Mouse (Mus musculus): ENCODE data around the gene Adh6a. TPM values are rescaled to one million over a fixed set of nuclear protein-coding genes. Genes with fewer than 3 reads are reported as not detected.
A peak's percentile ranks its signal among the peaks of the same experiment; 100 is the strongest.
"Not testable (repeated sequence)": the region's sequence is repeated elsewhere in the genome, so short reads cannot be mapped to it uniquely, and the experiment has no call there.

Adh6a gene
- polyA plus RNA-seq, 1 experiment from 2014 or later, result not detected

GRCm38 (mm10) chr3:138336104-138336754, 23.1 kb downstream of the Adh6a start:
- no peaks in the 10 kb centered on the region for H3K9me3 ChIP-seq
- 0 out of 2 replicates have a peak overlapping the region, but pooled peaks have one; percentile 43 for H3K27ac ChIP-seq
- no peak for DNase-seq (ENCODE audit: low spot score)
- no peak overlapping the region for H3K4me3 ChIP-seq
- no peaks in the 10 kb centered on the region for H3K36me3 ChIP-seq
- peaks cover 10% of the 10 kb centered on the region for H3K4me1 ChIP-seq
- H3K27me3 ChIP-seq (ENCODE audit: insufficient read depth, poor library complexity, severe bottlenecking), result no peaks in the 10 kb centered on the region
- 29% methylated on average over 3 of the region's 3 CpGs for WGBS

GRCm38 (mm10) chr3:138341471-138341870, 28.4 kb downstream of the Adh6a start, which contains the start of gene Adh6b:
Adh6b (plus strand) TSS chr3:138341775.
- no peak within 1 kb of the TSS for H3K4me3 ChIP-seq
- H3K36me3 ChIP-seq, result no peaks in the 10 kb centered on the region
- H3K27ac ChIP-seq, result peak within 1 kb of the TSS; percentile 29; the same call in 1 of the 2 replicates
- H3K27me3 ChIP-seq (ENCODE audit: insufficient read depth, poor library complexity, severe bottlenecking), result no peaks in the 10 kb centered on the region
- DNase-seq (ENCODE audit: low spot score), result no peak
- 59% methylated on average over 14 of the region's 14 CpGs for WGBS
- peaks cover 6% of the 10 kb centered on the region for H3K4me1 ChIP-seq
- no peaks in the 10 kb centered on the region for H3K9me3 ChIP-seq

GRCm38 (mm10) chr3:138347041-138347440, 34.0 kb downstream of the Adh6a start:
- WGBS, result 41% methylated on average over 3 of the region's 3 CpGs
- Histone ChIP-seq H3K4me3 (no peak overlapping the region), H3K4me1 (no peaks in the 10 kb centered on the region), H3K36me3 (no peaks in the 10 kb centered on the region), H3K9me3 (no peaks in the 10 kb centered on the region), H3K27me3 (ENCODE audit: insufficient read depth, poor library complexity, severe bottlenecking) (no peaks in the 10 kb centered on the region), H3K27ac (no peak overlapping the region)
- DNase-seq (ENCODE audit: low spot score), result no peak

- Histone ChIP-seq H3K9me3 (no peaks in the 10 kb centered on the region), H3K27ac (no peak overlapping the region), H3K4me3 (no peak overlapping the region), H3K27me3 (ENCODE audit: insufficient read depth, poor library complexity, severe bottlenecking) (no peaks in the 10 kb centered on the region), H3K36me3 (no peaks in the 10 kb centered on the region), H3K4me1 (no peaks in the 10 kb centered on the region)
- 88% methylated on average over 11 of the region's 11 CpGs for WGBS
- no peak for DNase-seq (ENCODE audit: low spot score)
These were observed 39.1 kb downstream of the Adh6a start for GRCm38 (mm10) chr3:138352012-138352809.

GRCm38 (mm10) chr3:138358856-138359255, 45.8 kb downstream of the Adh6a start:
- no peaks in the 10 kb centered on the region for H3K27me3 ChIP-seq (ENCODE audit: insufficient read depth, poor library complexity, severe bottlenecking)
- H3K4me3 ChIP-seq, result no peak overlapping the region
- DNase-seq (ENCODE audit: low spot score), result no peak
- H3K36me3 ChIP-seq, result no peaks in the 10 kb centered on the region
- no peaks in the 10 kb centered on the region for H3K9me3 ChIP-seq
- no peak overlapping the region for H3K27ac ChIP-seq
- no peaks in the 10 kb centered on the region for H3K4me1 ChIP-seq
- 77% methylated on average over 7 of the region's 7 CpGs for WGBS

- 75% methylated on average over 4 of the region's 4 CpGs for WGBS
- Histone ChIP-seq H3K27ac (no peak overlapping the region), H3K4me3 (no peak overlapping the region), H3K9me3 (no peaks in the 10 kb centered on the region), H3K36me3 (no peaks in the 10 kb centered on the region), H3K27me3 (ENCODE audit: insufficient read depth, poor library complexity, severe bottlenecking) (no peaks in the 10 kb centered on the region), H3K4me1 (no peaks in the 10 kb centered on the region)
- no peak for DNase-seq (ENCODE audit: low spot score)
These were observed 47.6 kb downstream of the Adh6a start for GRCm38 (mm10) chr3:138360721-138361120.

- no peak for DNase-seq (ENCODE audit: low spot score)
- H3K36me3 ChIP-seq, result no peaks in the 10 kb centered on the region
- H3K4me1 ChIP-seq, result peaks cover 8% of the 10 kb centered on the region; the same call in 1 of the 2 replicates
- H3K27ac ChIP-seq, result no peak overlapping the region
- WGBS, result 77% methylated on average over 2 of the region's 2 CpGs
- H3K27me3 ChIP-seq (ENCODE audit: insufficient read depth, poor library complexity, severe bottlenecking), result no peaks in the 10 kb centered on the region
- H3K4me3 ChIP-seq, result no peak overlapping the region
- H3K9me3 ChIP-seq, result no peaks in the 10 kb centered on the region
These were observed 49.8 kb downstream of the Adh6a start for GRCm38 (mm10) chr3:138362920-138363319.

- peaks cover 8% of the 10 kb centered on the region; the same call in 1 of the 2 replicates for H3K4me1 ChIP-seq
- H3K4me3 ChIP-seq, result no peak overlapping the region
- H3K27ac ChIP-seq, result no peak overlapping the region
- no peaks in the 10 kb centered on the region for H3K27me3 ChIP-seq (ENCODE audit: insufficient read depth, poor library complexity, severe bottlenecking)
- DNase-seq (ENCODE audit: low spot score), result no peak
- 84% methylated on average over 2 of the region's 2 CpGs for WGBS
- no peaks in the 10 kb centered on the region for H3K9me3 ChIP-seq
- H3K36me3 ChIP-seq, result no peaks in the 10 kb centered on the region
These were observed 53.1 kb downstream of the Adh6a start for GRCm38 (mm10) chr3:138366181-138366580.

- Histone ChIP-seq H3K36me3 (no peaks in the 10 kb centered on the region), H3K4me3 (no peak overlapping the region), H3K27ac (no peak overlapping the region), H3K4me1 (peaks cover 8% of the 10 kb centered on the region; the same call in 1 of the 2 replicates), H3K9me3 (no peaks in the 10 kb centered on the region), H3K27me3 (ENCODE audit: insufficient read depth, poor library complexity, severe bottlenecking) (no peaks in the 10 kb centered on the region)
- 81% methylated on average over 1 of the region's 1 CpGs for WGBS
- no peak for DNase-seq (ENCODE audit: low spot score)
These were observed 56.5 kb downstream of the Adh6a start for GRCm38 (mm10) chr3:138369546-138369945.

- H3K27me3 ChIP-seq (ENCODE audit: insufficient read depth, poor library complexity, severe bottlenecking); H3K27ac ChIP-seq; H3K4me3 ChIP-seq; DNase-seq (ENCODE audit: low spot score); H3K9me3 ChIP-seq; H3K36me3 ChIP-seq; H3K4me1 ChIP-seq: not testable (repeated sequence)
- 42% methylated on average over 4 of the region's 4 CpGs for WGBS
These were observed 57.2 kb downstream of the Adh6a start for GRCm38 (mm10) chr3:138370289-138370688.

- H3K27ac ChIP-seq, result no peak overlapping the region
- no peaks in the 10 kb centered on the region for H3K9me3 ChIP-seq
- H3K36me3 ChIP-seq, result no peaks in the 10 kb centered on the region
- no peaks in the 10 kb centered on the region for H3K27me3 ChIP-seq (ENCODE audit: insufficient read depth, poor library complexity, severe bottlenecking)
- H3K4me3 ChIP-seq, result no peak overlapping the region
- WGBS, result 80% methylated on average over 4 of the region's 4 CpGs
- no peaks in the 10 kb centered on the region for H3K4me1 ChIP-seq
- no peak for DNase-seq (ENCODE audit: low spot score)
These were observed 60.8 kb downstream of the Adh6a start for GRCm38 (mm10) chr3:138373920-138374319.

- Histone ChIP-seq H3K4me1 (no peaks in the 10 kb centered on the region), H3K36me3 (no peaks in the 10 kb centered on the region), H3K27me3 (ENCODE audit: insufficient read depth, poor library complexity, severe bottlenecking) (no peaks in the 10 kb centered on the region), H3K9me3 (no peaks in the 10 kb centered on the region), H3K4me3 (no peak overlapping the region), H3K27ac (no peak overlapping the region)
- no peak for DNase-seq (ENCODE audit: low spot score)
- 71% methylated on average over 2 of the region's 2 CpGs for WGBS
These were observed 62.1 kb downstream of the Adh6a start for GRCm38 (mm10) chr3:138375148-138375547.
